Mouse (Mus musculus) NIH3T3 (cell line): ENCODE results near the gene Fam219a.

Experiments used
- DNase-seq: peaks from one replicate; pipeline ENCODE4 v3.0.0-alpha.2; 2012; ENCODE audit warnings: low read depth

Gene Fam219a

DNA sequence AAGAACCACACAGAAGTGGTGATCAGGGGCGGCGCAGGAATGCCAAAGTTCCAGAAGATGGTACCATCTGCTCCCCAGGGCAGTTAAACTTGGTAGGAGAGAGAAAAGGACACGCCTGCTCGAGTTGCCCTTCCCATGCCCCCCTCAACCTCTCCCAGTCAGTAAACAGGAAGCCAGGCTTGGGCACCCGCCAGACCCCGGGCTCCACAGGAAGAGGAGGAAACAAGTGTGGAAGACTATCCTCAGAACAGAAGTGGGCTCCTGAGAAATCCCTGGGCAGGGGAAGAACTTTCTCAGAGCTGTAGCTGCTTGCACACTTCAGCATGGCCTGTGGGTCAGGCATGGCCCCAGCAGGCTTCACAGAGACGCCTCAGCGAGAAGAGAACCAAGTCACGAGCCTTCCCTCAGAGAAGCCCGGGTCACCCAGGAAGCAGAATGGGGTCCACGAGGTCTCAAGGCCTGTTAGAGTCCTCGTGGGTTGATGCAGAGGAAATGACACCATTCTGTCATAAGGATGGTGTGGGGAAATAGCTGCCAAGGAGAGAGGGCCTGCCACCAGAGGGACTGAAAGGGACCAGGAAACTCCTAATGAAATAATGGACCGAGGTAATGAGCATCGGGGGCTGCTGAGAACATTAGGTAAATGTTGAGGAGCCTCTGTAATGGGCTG is 14.2 kb downstream of the Fam219a start:
- DNase-seq, result no peak

DNA sequence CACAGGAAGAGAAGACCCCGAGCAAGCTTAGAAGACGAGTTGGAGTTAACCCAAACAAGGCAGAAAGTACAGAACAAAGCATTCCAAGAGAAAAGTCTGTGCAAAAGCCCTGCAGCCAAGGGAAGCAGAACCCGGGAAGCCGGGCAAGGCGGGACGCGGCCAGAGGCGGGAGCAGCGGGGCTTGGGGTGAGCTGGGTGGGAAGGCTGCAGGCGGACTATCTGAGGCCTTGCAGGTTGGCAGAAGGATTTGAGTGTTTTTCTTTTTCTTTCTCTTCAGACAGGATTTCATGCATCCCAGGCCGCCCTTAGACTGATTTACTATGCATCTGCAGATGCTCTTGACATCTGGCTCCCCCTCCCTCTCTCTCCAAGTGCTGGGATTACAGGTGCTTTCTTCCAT is 16.2 kb downstream of the Fam219a start:
- no peak for DNase-seq

DNA sequence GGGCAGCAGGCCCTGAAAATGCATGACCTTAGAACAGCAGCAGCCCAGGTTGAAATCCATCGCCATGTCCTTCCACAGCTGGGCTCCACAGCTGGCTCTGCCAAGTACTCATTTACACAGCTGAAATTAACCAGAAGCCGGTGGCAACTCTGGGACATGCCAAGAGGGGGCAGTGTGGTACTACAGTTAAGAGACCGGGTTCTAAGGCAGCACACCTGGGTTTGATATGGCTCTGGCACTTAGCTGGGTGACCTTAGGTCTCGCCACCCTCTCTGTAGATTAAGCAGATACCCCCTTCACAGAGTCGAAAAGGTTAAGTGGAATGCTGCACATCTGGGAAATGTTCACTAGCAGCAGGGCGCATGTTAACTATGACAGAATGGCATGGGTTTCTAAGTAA is 16.8 kb downstream of the Fam219a start:
- DNase-seq, result peak; percentile 78

- no peak for DNase-seq
Measured at GRCm38 (mm10) chr4:41547086-41547485, 22.3 kb downstream of the Fam219a start.

DNA sequence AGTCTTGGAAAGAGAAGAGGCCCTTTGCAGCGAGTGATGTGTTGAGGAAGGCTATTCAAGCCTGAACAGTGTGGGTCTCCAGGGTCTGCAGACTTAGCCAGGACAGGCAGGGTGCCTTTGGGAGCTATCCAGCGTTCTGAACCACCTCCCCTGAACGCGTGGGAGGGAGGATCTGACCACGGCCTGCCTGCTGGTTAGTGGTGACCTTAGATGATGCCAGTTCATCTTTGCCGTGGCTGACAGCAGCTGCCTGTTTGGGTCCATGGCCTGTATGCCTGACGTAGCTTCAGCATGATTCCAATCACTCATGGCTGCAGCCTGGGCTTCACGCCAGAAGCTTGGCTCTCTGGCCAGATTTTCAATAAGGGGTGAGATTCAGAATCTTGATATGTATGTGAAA is 23.4 kb downstream of the Fam219a start:
- peak; percentile 63 for DNase-seq

DNA sequence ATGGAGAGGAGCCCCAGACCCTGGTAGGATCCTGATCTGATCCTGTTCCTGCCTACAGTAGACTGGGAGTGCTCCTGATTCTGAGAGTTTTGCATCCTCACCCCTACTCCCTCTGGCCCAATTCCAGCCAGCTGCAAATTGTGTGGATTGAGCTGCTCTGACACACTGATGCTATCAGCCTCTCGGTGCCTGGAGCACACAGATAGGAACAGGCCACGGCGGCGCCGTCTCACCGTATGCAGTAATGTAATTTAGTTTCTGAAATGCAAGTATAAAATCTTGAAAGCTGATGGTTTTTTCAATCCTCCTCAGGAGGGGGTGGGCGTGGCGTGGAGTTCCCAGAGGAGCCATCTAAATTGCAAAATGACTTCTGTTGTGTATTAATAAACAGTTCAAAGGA is 27.2 kb downstream of the Fam219a start:
- no peak for DNase-seq

DNA sequence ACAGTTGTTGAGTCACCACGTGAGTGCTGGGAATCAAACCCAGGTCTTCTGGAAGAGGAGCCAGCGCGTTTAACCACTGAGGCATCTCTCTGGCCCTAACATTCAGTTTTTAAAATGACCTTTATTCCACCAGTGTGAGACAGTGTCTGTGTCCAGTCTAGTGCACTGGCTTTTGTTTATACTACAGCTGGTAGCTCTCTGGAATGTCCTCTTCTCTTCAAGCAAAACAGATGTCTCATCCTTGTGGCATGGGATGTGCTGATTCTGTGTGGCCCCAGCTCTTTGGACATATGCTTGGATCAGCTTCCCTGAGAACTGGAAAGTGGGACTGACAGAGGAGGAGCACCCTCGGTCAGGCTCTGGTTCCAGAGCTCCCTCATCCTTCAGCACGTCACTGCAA is 34.5 kb downstream of the Fam219a start:
- DNase-seq, result no peak

- peak; percentile 58 for DNase-seq
Measured at GRCm38 (mm10) chr4:41532420-41532819, 36.9 kb downstream of the Fam219a start.

DNA sequence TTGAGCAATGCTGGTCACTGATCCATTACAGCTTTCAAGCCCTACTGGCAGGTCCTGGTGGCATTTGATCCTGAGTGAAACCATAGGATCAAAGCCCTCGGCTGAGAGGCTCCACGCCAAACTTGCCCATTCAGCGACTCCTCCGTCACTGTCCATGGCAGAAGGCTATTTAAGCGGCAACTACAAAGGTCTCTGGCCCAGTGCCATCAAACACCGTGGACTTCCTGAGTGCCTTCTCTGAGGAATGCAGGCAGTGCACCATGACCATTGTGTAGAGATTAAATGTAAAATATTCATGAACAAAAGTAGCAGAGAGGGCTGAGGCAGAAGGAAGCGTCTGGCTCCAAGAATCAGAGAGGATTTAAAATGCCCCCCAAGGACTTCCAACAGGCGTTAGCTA is 41.3 kb downstream of the Fam219a start:
- DNase-seq, result no peak

GRCm38 (mm10) chr4:41527076-41527475 is 42.3 kb downstream of the Fam219a start:
- no peak for DNase-seq

- DNase-seq, result no peak
Measured at GRCm38 (mm10) chr4:41526553-41526952, 42.8 kb downstream of the Fam219a start.

GRCm38 (mm10) chr4:41524829-41525228 is 44.5 kb downstream of the Fam219a start:
- no peak for DNase-seq

DNA sequence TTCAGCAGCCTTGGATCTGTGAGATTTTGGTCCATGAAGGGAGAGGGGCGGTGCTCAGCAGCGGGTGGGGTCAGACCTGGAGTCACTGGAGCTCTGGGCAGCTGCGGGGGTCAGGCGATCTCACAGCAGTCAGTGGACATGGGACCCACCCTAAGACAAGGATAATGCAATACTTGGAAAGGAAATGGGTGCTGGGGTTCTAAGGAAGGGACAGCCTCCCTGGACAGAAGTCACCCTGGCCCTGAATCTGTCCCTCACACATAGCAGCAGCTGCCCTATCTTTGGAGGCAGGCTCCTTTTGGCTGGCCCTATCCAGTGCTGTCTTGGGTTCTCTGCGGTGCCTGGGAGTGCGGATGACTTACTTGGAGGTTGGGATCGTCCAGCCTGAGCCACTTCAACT is 45.5 kb downstream of the Fam219a start:
- DNase-seq, result no peak

GRCm38 (mm10) chr4:41522788-41523187 is 46.5 kb downstream of the Fam219a start:
- DNase-seq, result peak; percentile 71

DNA sequence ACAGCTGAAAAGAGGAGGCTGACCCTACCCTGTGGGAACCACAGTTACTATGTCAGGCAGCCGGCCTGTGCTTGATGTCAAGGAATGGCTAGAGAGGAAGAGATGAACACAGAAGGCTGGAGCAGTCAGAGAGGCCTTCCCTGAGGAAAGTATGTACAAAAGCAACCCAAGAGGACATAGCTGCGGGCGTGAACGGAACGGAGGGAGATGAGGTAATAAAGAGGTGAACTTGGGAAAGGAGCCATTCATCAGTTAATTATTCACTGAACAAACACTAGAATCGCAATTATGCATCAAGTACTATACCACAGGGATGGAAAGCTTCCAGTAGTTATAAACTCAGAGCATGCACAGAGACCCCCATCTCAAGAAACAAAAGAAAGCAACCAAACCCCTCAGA is 47.2 kb downstream of the Fam219a start:
- DNase-seq, result no peak

- DNase-seq, result no peak
Measured at GRCm38 (mm10) chr4:41520641-41521040, 48.7 kb downstream of the Fam219a start.

DNA sequence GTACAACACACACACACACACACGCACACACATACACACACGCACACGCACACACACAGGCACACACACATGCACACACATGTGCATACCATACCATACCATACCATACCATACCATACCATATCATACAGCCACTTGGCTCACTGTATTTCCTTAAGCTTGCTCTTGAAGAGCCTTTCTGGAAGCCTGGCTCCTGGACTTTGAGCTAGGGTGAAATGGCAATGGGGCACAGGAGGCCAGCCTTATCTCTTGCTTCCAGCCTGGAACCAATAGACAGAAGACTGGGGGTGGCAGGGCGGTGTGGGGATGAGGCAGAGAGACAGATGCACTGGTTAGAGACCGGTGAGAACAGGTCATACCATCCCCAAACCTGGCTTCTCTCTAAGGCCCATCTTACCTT is 50.1 kb downstream of the Fam219a start:
- DNase-seq, result no peak

GRCm38 (mm10) chr4:41518349-41518748 is 51.0 kb downstream of the Fam219a start:
- DNase-seq, result no peak

GRCm38 (mm10) chr4:41517233-41517632 is 52.1 kb downstream of the Fam219a start, which contains the start of gene 1110017D15Rik:
Gene 1110017D15Rik, minus strand, starts transcription at chr4:41517333.
- no peak for DNase-seq

- no peak for DNase-seq
Measured at GRCm38 (mm10) chr4:41513714-41514113, 55.6 kb downstream of the Fam219a start.

DNA sequence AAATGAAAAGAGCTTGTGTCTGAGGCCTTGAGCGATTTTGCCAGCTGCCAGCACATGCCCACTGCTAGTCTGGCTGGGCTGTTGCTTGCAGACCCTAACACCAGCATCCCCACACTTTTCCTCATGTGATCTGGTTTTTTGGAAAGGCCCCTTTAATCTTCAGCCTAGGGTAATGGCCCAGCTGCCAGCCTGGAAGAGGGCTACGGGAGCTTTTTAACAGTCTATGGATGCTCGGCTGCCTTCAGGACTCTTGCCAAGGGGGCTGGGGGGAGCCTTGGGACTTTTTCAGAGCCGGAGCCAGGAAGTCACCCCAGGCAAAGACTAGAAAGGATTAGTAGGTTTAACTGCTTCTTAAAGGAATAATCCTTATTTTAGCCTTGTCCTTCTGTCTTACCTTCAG is 56.0 kb downstream of the Fam219a start:
- DNase-seq, result no peak

DNA sequence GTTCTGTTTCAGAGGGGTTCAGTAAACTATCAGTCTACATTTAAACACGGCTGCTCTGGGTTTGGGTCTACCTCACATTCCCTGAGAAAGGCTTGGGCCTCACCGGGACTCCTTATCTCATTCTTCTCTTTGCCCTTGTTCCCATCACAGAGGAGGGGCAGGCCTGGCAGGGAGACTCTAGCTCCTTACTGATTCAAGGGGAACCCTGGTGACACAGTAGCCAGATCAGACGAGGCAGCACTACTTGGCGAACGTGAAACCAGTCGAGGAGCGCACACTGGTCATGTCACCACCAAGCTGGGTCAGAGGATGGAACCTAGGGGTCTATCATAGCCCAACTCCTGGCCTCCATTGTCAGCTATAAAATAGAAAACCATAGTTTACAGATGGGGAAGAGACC is 61.3 kb downstream of the Fam219a start:
- no peak for DNase-seq

GRCm38 (mm10) chr4:41507326-41507924 is 61.9 kb downstream of the Fam219a start:
- no peak for DNase-seq

- peak; percentile 77 for DNase-seq
Measured at GRCm38 (mm10) chr4:41506906-41507305, 62.4 kb downstream of the Fam219a start.
